Mouse (Mus musculus) left cerebral cortex, postnatal 4 days (tissue): ENCODE measurements around the gene Kcnc2. TPM values are rescaled to one million over a fixed set of nuclear protein-coding genes. Genes with fewer than 3 reads are reported as not detected.
A peak's percentile ranks its signal among the peaks of the same experiment; 100 is the strongest.
"Not testable (repeated sequence)": the region's sequence is repeated elsewhere in the genome, so short reads cannot be mapped to it uniquely, and the experiment has no call there.

Source experiments
- DNase-seq: peaks from one replicate; pipeline ENCODE4 v3.0.0-alpha.2; 2022
- intact Hi-C: fragments of 180-260 bp; cut with DNase I; formaldehyde crosslinking; loops from one replicate; pipeline ENCODE4 v1.15.1; 2025
- total RNA-seq, 2 experiments: library from RNA; stranded (reverse); gene quantifications; 2 replicates each; pipeline ENCODE4 v1.2.3; 2021

The Kcnc2 gene
- 10 to 100 TPM; 24.4 to 24.9 TPM for total RNA-seq

GRCm38 (mm10) chr10:112270887-112271802, at the start of gene Kcnc2:
Gene Kcnc2, plus strand, starts transcription at chr10:112271121.
- DNase-seq = peak; percentile 4
- intact Hi-C loops = no loop called here

- intact Hi-C loops = no loop called here
Observed at GRCm38 (mm10) chr10:112227073-112227472, 43.8 kb upstream of the Kcnc2 start.

GRCm38 (mm10) chr10:112229091-112229843, 41.7 kb upstream of the Kcnc2 start:
- DNase-seq, intact Hi-C loops: not testable (repeated sequence)

More at GRCm38 (mm10) chr10:112227073-112227472, 43.8 kb upstream of the Kcnc2 start:
- DNase-seq = no peak

- intact Hi-C loops, DNase-seq: not testable (repeated sequence)
Observed at GRCm38 (mm10) chr10:112232733-112233132, 38.2 kb upstream of the Kcnc2 start.

GRCm38 (mm10) chr10:112235396-112235940, 35.5 kb upstream of the Kcnc2 start:
- peak; percentile 2 for DNase-seq
- intact Hi-C loops = not testable (repeated sequence)

- intact Hi-C loops = no loop called here
- DNase-seq = no peak
Observed at GRCm38 (mm10) chr10:112248273-112248672, 22.6 kb upstream of the Kcnc2 start.

GRCm38 (mm10) chr10:112263467-112263866, 7.5 kb upstream of the Kcnc2 start:
- DNase-seq = no peak
- intact Hi-C loops = no loop called here

GRCm38 (mm10) chr10:112269481-112269880, 1.4 kb upstream of the Kcnc2 start:
- DNase-seq = no peak
- intact Hi-C loops = no loop called here

- intact Hi-C loops = no loop called here
- peak; percentile 31 for DNase-seq
Observed at GRCm38 (mm10) chr10:112269939-112270781, 761 bp upstream of the Kcnc2 start.

- peak; percentile 22 for DNase-seq
- intact Hi-C loops = no loop called here
Observed at GRCm38 (mm10) chr10:112271803-112272165, 863 bp downstream of the Kcnc2 start.

GRCm38 (mm10) chr10:112272171-112272570, 1.2 kb downstream of the Kcnc2 start:
- intact Hi-C loops = no loop called here
- peak; percentile 4 for DNase-seq

GRCm38 (mm10) chr10:112277996-112278395, 7.1 kb downstream of the Kcnc2 start:
- intact Hi-C loops = no loop called here

GRCm38 (mm10) chr10:112315136-112315535, 44.2 kb downstream of the Kcnc2 start:
- intact Hi-C loops = no loop called here
- DNase-seq = peak; percentile 68

More at GRCm38 (mm10) chr10:112277996-112278395, 7.1 kb downstream of the Kcnc2 start:
- DNase-seq = no peak

- no peak for DNase-seq
- intact Hi-C loops = no loop called here
Observed at GRCm38 (mm10) chr10:112317783-112318182, 46.9 kb downstream of the Kcnc2 start.

GRCm38 (mm10) chr10:112357669-112358362, 86.9 kb downstream of the Kcnc2 start:
- intact Hi-C loops = no loop called here
- DNase-seq = no peak

GRCm38 (mm10) chr10:112358363-112358704, 87.4 kb downstream of the Kcnc2 start:
- DNase-seq = no peak
- intact Hi-C loops = no loop called here

- no peak for DNase-seq
- intact Hi-C loops = no loop called here
Observed at GRCm38 (mm10) chr10:112360704-112361103, 89.8 kb downstream of the Kcnc2 start.

GRCm38 (mm10) chr10:112368369-112368768, 97.4 kb downstream of the Kcnc2 start:
- intact Hi-C loops = no loop called here
- no peak for DNase-seq

- intact Hi-C loops = no loop called here
- DNase-seq = no peak
Observed at GRCm38 (mm10) chr10:112377163-112377562, 106.2 kb downstream of the Kcnc2 start.

- intact Hi-C loops = no loop called here
- DNase-seq = peak; percentile 66
Observed at GRCm38 (mm10) chr10:112378465-112378864, 107.5 kb downstream of the Kcnc2 start.
